Mouse (Mus musculus) lung, embryonic 16.5 days (tissue): Measurements from ENCODE around the gene Lix1. TPM values are rescaled to one million over a fixed set of nuclear protein-coding genes. Genes with fewer than 3 reads are reported as not detected.

ENCODE experiments used
- ATAC-seq: fragments of 200-750 bp; cut with Nextera tagmentation; 2 replicates; pipeline ENCODE4 v1.8.0; 2017; ENCODE audit warnings: low read depth, mild to moderate bottlenecking, moderate library complexity
- H3K27ac ChIP-seq: fragments of 300-500 bp; sonication (generic); 2 replicates; pipeline ENCODE4 v1.5.1; 2014; ENCODE audit warnings: mild to moderate bottlenecking, control low read depth, low read length
- H3K27me3 ChIP-seq: fragments of 300-500 bp; sonication (generic); 2 replicates; pipeline ENCODE4 v1.6.1; 2014; ENCODE audit warnings: low read depth, low read length, mixed read lengths; ENCODE audit not compliant: control insufficient read depth, insufficient read depth
- H3K36me3 ChIP-seq: fragments of 300-500 bp; sonication (generic); 2 replicates; pipeline ENCODE4 v1.6.1; 2014; ENCODE audit warnings: low read length; ENCODE audit not compliant: control insufficient read depth, insufficient read depth
- H3K4me1 ChIP-seq: fragments of 300-500 bp; sonication (generic); replicated peaks from 2 replicates; pipeline ENCODE4 v1.6.1; 2014; ENCODE audit warnings: low read length, mixed read lengths; ENCODE audit not compliant: control insufficient read depth, insufficient read depth
- H3K4me2 ChIP-seq: fragments of 300-500 bp; sonication (generic); 2 replicates; pipeline ENCODE4 v1.6.1; 2014; ENCODE audit warnings: low read depth, low read length, control low read depth
- H3K4me3 ChIP-seq: fragments of 300-500 bp; sonication (generic); 2 replicates; pipeline ENCODE4 v1.5.1; 2014; ENCODE audit warnings: mild to moderate bottlenecking, low read length, control low read depth
- H3K9ac ChIP-seq: fragments of 300-500 bp; sonication (generic); 2 replicates; pipeline ENCODE4 v1.6.1; 2014; ENCODE audit warnings: low read length, control low read depth
- H3K9me3 ChIP-seq: fragments of 300-500 bp; sonication (generic); 2 replicates; pipeline ENCODE4 v1.6.1; 2016; ENCODE audit warnings: low read length; ENCODE audit not compliant: control insufficient read depth
- WGBS: fragments of 180-500 bp; shearing (Covaris S2); extraction: QIAGEN DNeasy Blood & Tissue Kit; methylation state at CpG from one replicate; pipeline ENCODE4 v1.1.7; 2014; 5-methylcytosine and 5-hydroxymethylcytosine counted together
- polyA plus RNA-seq: library from polyadenylated mRNA; unstranded; fragments of >200 nt; fragmentation: Nextera tagmentation; extraction: Ambion mirVana; gene quantifications from 2 replicates; pipeline ENCODE4 v1.2.1, GENCODE M21; 2015

The Lix1 gene
- polyA plus RNA-seq, 1 experiment from 2014 or later = 0.83 TPM

GRCm38 (mm10) chr17:17393300-17393699 is 9.2 kb upstream of the Lix1 start:
- Histone ChIP-seq H3K27me3 (no peaks in the 10 kb centered on the region), H3K9ac (no peak overlapping the region), H3K36me3 (peaks cover 11% of the 10 kb centered on the region; the same call in 1 of the 2 replicates), H3K4me3 (no peak overlapping the region), H3K9me3 (no peaks in the 10 kb centered on the region), H3K4me2 (no peak overlapping the region), H3K4me1 (no peaks in the 10 kb centered on the region), H3K27ac (no peak overlapping the region)
- 87% methylated on average over 6 of the region's 6 CpGs for WGBS
- no peak for ATAC-seq

GRCm38 (mm10) chr17:17394336-17394735 is 8.1 kb upstream of the Lix1 start:
- H3K9ac ChIP-seq = no peak overlapping the region
- H3K27me3 ChIP-seq = no peaks in the 10 kb centered on the region
- peaks cover 10% of the 10 kb centered on the region; the same call in 1 of the 2 replicates for H3K36me3 ChIP-seq
- no peaks in the 10 kb centered on the region for H3K9me3 ChIP-seq
- no peak overlapping the region for H3K4me3 ChIP-seq
- no peaks in the 10 kb centered on the region for H3K4me1 ChIP-seq
- H3K4me2 ChIP-seq = no peak overlapping the region
- 26% methylated on average over 4 of the region's 4 CpGs for WGBS
- H3K27ac ChIP-seq = no peak overlapping the region
- peak; percentile 52; the same call in 1 of the 2 replicates for ATAC-seq

- H3K9me3 ChIP-seq = no peaks in the 10 kb centered on the region
- no peak overlapping the region for H3K4me2 ChIP-seq
- H3K27me3 ChIP-seq = no peaks in the 10 kb centered on the region
- H3K27ac ChIP-seq = no peak overlapping the region
- no peaks in the 10 kb centered on the region for H3K4me1 ChIP-seq
- no peak for ATAC-seq
- peaks cover 3% of the 10 kb centered on the region; the same call in 1 of the 2 replicates for H3K36me3 ChIP-seq
- H3K4me3 ChIP-seq = no peak overlapping the region
- 54% methylated on average over 1 of the region's 1 CpGs for WGBS
- no peak overlapping the region for H3K9ac ChIP-seq
These were observed 5.6 kb upstream of the Lix1 start for GRCm38 (mm10) chr17:17396869-17397268.

- WGBS = 59% methylated on average over 2 of the region's 2 CpGs
- Histone ChIP-seq H3K4me2 (no peak overlapping the region), H3K27me3 (no peaks in the 10 kb centered on the region), H3K36me3 (peaks cover 3% of the 10 kb centered on the region; the same call in 1 of the 2 replicates), H3K9me3 (no peaks in the 10 kb centered on the region), H3K9ac (no peak overlapping the region), H3K4me1 (no peaks in the 10 kb centered on the region), H3K4me3 (no peak overlapping the region), H3K27ac (no peak overlapping the region)
- no peak for ATAC-seq
These were observed 3.8 kb upstream of the Lix1 start for GRCm38 (mm10) chr17:17398664-17399063.

DNA sequence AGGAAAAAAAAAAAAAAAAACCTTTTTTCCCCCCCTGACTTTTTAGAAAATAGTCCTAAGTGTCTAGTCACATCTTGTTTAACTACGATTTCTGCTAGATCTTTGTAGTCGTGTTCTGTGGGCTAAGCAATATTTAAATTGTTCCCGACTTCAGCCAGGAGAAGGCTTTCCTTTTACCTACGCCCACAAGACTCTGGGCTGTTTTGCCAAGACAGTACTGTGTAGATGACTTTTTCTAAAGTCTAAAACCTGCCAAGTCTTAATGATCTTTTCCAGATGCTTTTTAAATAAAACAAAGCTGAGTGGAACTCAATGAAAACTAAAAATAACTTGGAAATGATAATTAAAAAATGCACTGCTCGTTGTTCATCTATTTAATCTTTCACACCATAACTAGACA is 566 bp downstream of the Lix1 start:
- Histone ChIP-seq H3K4me1 (no peaks in the 10 kb centered on the region), H3K4me3 (no peak overlapping the region), H3K36me3 (no peaks in the 10 kb centered on the region), H3K9me3 (no peaks in the 10 kb centered on the region), H3K4me2 (peak overlapping the region; percentile 19; the same call in 1 of the 2 replicates), H3K27me3 (no peaks in the 10 kb centered on the region), H3K27ac (no peak overlapping the region), H3K9ac (no peak overlapping the region)
- 18% methylated on average over 5 of the region's 5 CpGs for WGBS
- no peak for ATAC-seq

DNA sequence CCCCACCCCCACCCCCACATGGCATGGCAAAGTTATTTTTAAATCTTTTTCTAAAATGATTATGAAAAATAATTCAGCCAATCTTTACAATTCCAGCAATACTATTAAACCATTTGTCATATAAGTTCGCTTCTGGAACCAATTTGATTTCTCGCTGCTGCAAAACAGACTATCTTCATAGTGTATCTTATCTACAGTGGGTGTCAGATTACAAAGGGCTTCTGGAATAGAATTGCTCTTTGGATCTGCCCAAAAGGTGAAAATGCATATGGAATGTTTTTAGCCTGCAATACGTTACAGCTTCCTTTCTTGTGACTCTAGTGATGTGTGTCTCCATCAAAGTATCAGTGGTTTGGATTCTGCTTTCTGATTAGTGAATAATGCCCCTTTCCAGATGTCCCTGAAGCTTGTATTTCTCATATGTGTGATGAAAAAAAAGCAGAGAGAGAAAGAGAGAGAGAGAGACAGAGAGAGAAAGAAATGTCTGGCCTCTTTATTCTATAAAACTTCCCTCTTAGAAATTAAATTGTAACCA is 1.2 kb downstream of the Lix1 start:
- H3K4me3 ChIP-seq = no peak overlapping the region
- H3K4me1 ChIP-seq = no peaks in the 10 kb centered on the region
- 14% methylated on average over 3 of the region's 3 CpGs for WGBS
- H3K4me2 ChIP-seq = no peak overlapping the region
- no peaks in the 10 kb centered on the region for H3K9me3 ChIP-seq
- H3K36me3 ChIP-seq = no peaks in the 10 kb centered on the region
- H3K27ac ChIP-seq = no peak overlapping the region
- H3K27me3 ChIP-seq = no peaks in the 10 kb centered on the region
- ATAC-seq = no peak
- H3K9ac ChIP-seq = no peak overlapping the region

- 56% methylated on average over 8 of the region's 8 CpGs for WGBS
- H3K4me2 ChIP-seq = no peak overlapping the region
- H3K9me3 ChIP-seq = no peaks in the 10 kb centered on the region
- H3K27me3 ChIP-seq = no peaks in the 10 kb centered on the region
- H3K36me3 ChIP-seq = no peaks in the 10 kb centered on the region
- H3K4me3 ChIP-seq = no peak overlapping the region
- peaks cover 3% of the 10 kb centered on the region; the same call in 1 of the 2 replicates for H3K4me1 ChIP-seq
- H3K9ac ChIP-seq = no peak overlapping the region
- H3K27ac ChIP-seq = no peak overlapping the region
- ATAC-seq = no peak
These were observed 2.5 kb downstream of the Lix1 start for GRCm38 (mm10) chr17:17404811-17405544.

- no peak overlapping the region for H3K4me3 ChIP-seq
- no peak overlapping the region for H3K9ac ChIP-seq
- no peaks in the 10 kb centered on the region for H3K9me3 ChIP-seq
- H3K4me1 ChIP-seq = peaks cover 3% of the 10 kb centered on the region; the same call in 1 of the 2 replicates
- no peak for ATAC-seq
- no peaks in the 10 kb centered on the region for H3K27me3 ChIP-seq
- WGBS = 35% methylated on average over 1 of the region's 1 CpGs
- no peak overlapping the region for H3K4me2 ChIP-seq
- no peaks in the 10 kb centered on the region for H3K36me3 ChIP-seq
- no peak overlapping the region for H3K27ac ChIP-seq
These were observed 3.1 kb downstream of the Lix1 start for GRCm38 (mm10) chr17:17405606-17406005.

DNA sequence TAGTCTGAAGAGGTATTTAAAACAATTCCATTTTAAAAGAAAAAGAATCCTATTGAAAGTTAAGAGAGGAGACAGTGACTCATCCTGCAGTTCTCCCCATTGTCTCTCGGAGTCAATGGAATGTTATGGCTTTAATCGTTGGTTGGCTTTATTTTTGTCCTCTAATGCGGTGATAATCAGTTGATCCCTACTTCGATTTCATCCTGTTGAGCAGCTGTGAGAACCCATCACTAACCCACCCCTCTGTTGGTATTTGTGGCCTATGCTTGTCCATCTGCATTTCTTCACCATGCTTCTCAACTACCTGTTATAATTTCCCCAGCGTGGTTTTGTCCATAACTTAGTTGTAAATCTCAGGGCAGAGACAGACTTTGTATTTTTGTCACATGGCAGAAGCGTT is 5.7 kb downstream of the Lix1 start:
- Histone ChIP-seq H3K4me1 (peaks cover 3% of the 10 kb centered on the region; the same call in 1 of the 2 replicates), H3K4me2 (no peak overlapping the region), H3K36me3 (no peaks in the 10 kb centered on the region), H3K27ac (no peak overlapping the region), H3K9ac (no peak overlapping the region), H3K4me3 (no peak overlapping the region), H3K27me3 (no peaks in the 10 kb centered on the region), H3K9me3 (no peaks in the 10 kb centered on the region)
- 70% methylated on average over 6 of the region's 6 CpGs for WGBS
- no peak for ATAC-seq
